Mouse (Mus musculus): ENCODE results near the gene Mrm1. TPM values are rescaled to one million over a fixed set of nuclear protein-coding genes. Genes with fewer than 3 reads are reported as not detected.
A peak's percentile ranks its signal among the peaks of the same experiment; 100 is the strongest.

Mrm1 gene
- polyA plus RNA-seq, 1 experiment from 2014 or later = 12.1 TPM

DNA sequence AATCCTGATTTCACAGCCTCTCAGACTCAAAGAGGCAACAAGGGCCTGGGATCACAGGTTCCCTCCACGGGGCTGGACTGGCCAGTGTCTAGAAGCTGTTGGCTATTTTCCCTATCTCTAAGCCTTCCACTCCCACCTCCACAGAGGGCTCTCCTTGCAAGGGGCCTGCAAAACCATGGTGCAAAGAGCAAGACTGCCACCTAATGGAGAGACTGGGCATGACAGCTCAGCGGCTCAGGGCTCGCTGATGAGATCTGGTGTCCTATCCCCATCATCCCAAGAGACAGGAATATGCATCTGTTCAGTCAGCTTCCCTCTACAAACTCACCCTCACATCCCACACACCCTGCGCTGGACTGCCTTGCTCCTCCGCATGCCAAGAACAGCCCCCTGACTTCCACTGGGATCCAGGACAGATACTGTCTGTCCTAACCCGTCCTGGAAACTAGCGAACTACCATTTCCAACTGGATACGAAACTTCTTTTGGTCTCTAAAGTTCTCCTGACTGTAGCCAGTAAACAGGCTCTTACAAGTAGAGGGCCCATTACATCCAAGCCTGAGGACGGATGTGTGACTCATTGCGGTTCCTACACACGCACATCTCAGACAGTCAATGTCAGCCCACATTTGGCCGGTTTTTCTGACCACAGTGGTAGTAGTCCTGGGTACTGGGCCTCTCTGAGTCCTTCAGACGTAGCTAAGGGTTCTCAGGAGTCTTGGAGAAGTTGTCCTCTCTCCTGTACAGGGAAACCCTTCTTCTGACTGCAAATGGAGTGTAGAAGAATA, 5.4 kb downstream of the Mrm1 start:
- WGBS = 54% methylated on average over 13 of the region's 13 CpGs
- DNase-seq (peak; percentile 90), ATAC-seq (ENCODE audit: insufficient read depth) (0 out of 2 replicates have a peak, but pooled peaks have one; percentile 6)
- Histone ChIP-seq H3K36me3 (ENCODE audit: insufficient read depth) (no peaks in the 10 kb centered on the region), H3K9me3 (ENCODE audit: low read depth, low read length) (no peaks in the 10 kb centered on the region), H3K9ac (no peak overlapping the region), H3K4me2 (no peak overlapping the region), H3K27me3 (ENCODE audit: insufficient read depth, low read length) (no peaks in the 10 kb centered on the region), H3K4me3 (ENCODE audit: low read depth, low read length) (no peak overlapping the region), H3K4me1 (ENCODE audit: insufficient read depth) (no peaks in the 10 kb centered on the region), H3K27ac (ENCODE audit: low read depth) (no peak overlapping the region)
- peak; percentile 98 for TF ChIP-seq CTCF (IDR thresholded peaks at IDR 0.05; ENCODE audit: low read depth)

DNA sequence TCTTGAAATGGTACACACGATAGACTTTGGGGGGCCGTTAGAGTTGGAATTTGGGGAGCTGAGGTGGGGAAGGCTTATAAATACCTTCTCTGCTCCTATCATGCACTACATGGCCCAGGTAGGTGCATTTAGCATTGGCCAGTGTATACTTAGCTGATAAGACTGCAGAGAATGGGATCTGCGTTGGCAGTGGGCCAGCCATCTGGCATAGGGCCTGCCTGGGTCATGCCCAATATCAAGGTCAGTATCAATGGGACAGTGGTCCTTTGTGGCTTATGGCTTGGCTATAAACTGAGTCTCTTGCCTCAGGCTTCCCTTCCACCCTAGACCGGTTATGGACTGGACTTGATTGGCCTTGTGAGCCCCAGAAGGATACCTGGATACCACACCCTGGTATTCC, 14.9 kb downstream of the Mrm1 start:
- Histone ChIP-seq H3K9ac (no peak overlapping the region), H3K4me1 (ENCODE audit: insufficient read depth) (no peaks in the 10 kb centered on the region), H3K4me2 (no peak overlapping the region), H3K36me3 (ENCODE audit: insufficient read depth) (no peaks in the 10 kb centered on the region), H3K27me3 (ENCODE audit: insufficient read depth, low read length) (no peaks in the 10 kb centered on the region), H3K9me3 (ENCODE audit: low read depth, low read length) (no peaks in the 10 kb centered on the region), H3K4me3 (ENCODE audit: low read depth, low read length) (no peak overlapping the region), H3K27ac (ENCODE audit: low read depth) (no peak overlapping the region)
- ATAC-seq (ENCODE audit: insufficient read depth) (no peak), DNase-seq (no peak)
- 85% methylated on average over 4 of the region's 4 CpGs for WGBS
- TF ChIP-seq CTCF (IDR thresholded peaks at IDR 0.05; ENCODE audit: low read depth) = no peak

DNA sequence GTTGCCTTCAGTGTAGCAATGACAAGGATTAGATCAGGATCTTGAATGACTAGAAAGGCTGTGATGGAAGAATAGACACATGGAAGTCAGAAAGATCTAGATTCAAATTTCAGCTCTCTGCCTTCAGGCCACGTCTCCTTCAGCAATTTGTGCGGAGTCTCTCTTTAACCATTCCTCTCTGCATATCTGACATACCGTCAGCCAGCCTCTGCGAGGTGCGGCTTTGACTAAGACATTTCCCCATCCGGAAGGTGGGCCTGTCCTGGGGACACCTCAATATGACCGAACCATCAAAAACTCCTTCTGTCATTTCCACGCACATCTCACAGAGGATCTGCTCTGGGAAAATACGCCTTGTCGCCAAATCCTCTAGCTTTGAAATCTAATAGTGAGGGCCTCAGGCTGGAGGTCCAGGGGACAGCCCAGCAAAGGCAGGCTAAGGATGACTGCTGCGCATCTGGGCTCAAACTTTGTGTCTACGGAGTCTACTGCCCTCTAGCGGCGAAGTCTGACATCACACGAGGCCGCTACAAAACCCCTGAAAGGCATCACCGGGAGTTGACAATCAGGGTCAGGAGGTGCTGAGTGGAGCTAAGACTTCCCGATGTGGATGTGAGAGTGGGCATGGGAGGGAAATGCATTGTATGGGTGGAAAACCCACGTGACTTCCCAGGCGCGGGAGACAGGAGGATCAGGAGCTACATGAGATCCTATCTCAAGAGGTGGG, 21.5 kb downstream of the Mrm1 start:
- Histone ChIP-seq H3K9ac (no peak overlapping the region), H3K27ac (ENCODE audit: low read depth) (no peak overlapping the region), H3K36me3 (ENCODE audit: insufficient read depth) (no peaks in the 10 kb centered on the region), H3K4me3 (ENCODE audit: low read depth, low read length) (no peak overlapping the region), H3K9me3 (ENCODE audit: low read depth, low read length) (no peaks in the 10 kb centered on the region), H3K4me1 (ENCODE audit: insufficient read depth) (no peaks in the 10 kb centered on the region), H3K4me2 (no peak overlapping the region), H3K27me3 (ENCODE audit: insufficient read depth, low read length) (no peaks in the 10 kb centered on the region)
- 19% methylated on average over 21 of the region's 21 CpGs for WGBS
- peak; percentile 94 for TF ChIP-seq CTCF (IDR thresholded peaks at IDR 0.05; ENCODE audit: low read depth)
- no peak for ATAC-seq (ENCODE audit: insufficient read depth)
- DNase-seq = peak; percentile 93

- no peak overlapping the region for H3K27ac ChIP-seq (ENCODE audit: low read depth)
- ATAC-seq (ENCODE audit: insufficient read depth) (no peak), DNase-seq (no peak)
- no peaks in the 10 kb centered on the region for H3K36me3 ChIP-seq (ENCODE audit: insufficient read depth)
- H3K9me3 ChIP-seq (ENCODE audit: low read depth, low read length) = no peaks in the 10 kb centered on the region
- no peak overlapping the region for H3K4me3 ChIP-seq (ENCODE audit: low read depth, low read length)
- no peaks in the 10 kb centered on the region for H3K4me1 ChIP-seq (ENCODE audit: insufficient read depth)
- TF ChIP-seq CTCF (IDR thresholded peaks at IDR 0.05; ENCODE audit: low read depth) = no peak
- WGBS = 33% methylated on average over 10 of the region's 10 CpGs
- no peaks in the 10 kb centered on the region for H3K27me3 ChIP-seq (ENCODE audit: insufficient read depth, low read length)
- H3K9ac ChIP-seq = no peak overlapping the region
- no peak overlapping the region for H3K4me2 ChIP-seq
These were observed 22.3 kb downstream of the Mrm1 start for GRCm38 (mm10) chr11:84797026-84797425.

- Histone ChIP-seq H3K9ac (no peak overlapping the region), H3K27ac (ENCODE audit: low read depth) (no peak overlapping the region), H3K4me3 (ENCODE audit: low read depth, low read length) (no peak overlapping the region), H3K4me1 (ENCODE audit: insufficient read depth) (no peaks in the 10 kb centered on the region), H3K27me3 (ENCODE audit: insufficient read depth, low read length) (no peaks in the 10 kb centered on the region), H3K4me2 (peak overlapping the region; percentile 24; the same call in 1 of the 2 replicates), H3K9me3 (ENCODE audit: low read depth, low read length) (no peaks in the 10 kb centered on the region), H3K36me3 (ENCODE audit: insufficient read depth) (no peaks in the 10 kb centered on the region)
- 9% methylated on average over 17 of the region's 17 CpGs for WGBS
- DNase-seq (peak; percentile 88), ATAC-seq (ENCODE audit: insufficient read depth) (peak; percentile 70)
- peak; percentile 98 for TF ChIP-seq CTCF (IDR thresholded peaks at IDR 0.05; ENCODE audit: low read depth)
These were observed 24.7 kb downstream of the Mrm1 start for GRCm38 (mm10) chr11:84794496-84795113.

- Histone ChIP-seq H3K4me2 (no peak overlapping the region), H3K4me3 (ENCODE audit: low read depth, low read length) (no peak overlapping the region), H3K9ac (no peak overlapping the region), H3K27me3 (ENCODE audit: insufficient read depth, low read length) (no peaks in the 10 kb centered on the region), H3K9me3 (ENCODE audit: low read depth, low read length) (no peaks in the 10 kb centered on the region), H3K36me3 (ENCODE audit: insufficient read depth) (no peaks in the 10 kb centered on the region), H3K27ac (ENCODE audit: low read depth) (no peak overlapping the region), H3K4me1 (ENCODE audit: insufficient read depth) (no peaks in the 10 kb centered on the region)
- DNase-seq (no peak), ATAC-seq (ENCODE audit: insufficient read depth) (no peak)
- TF ChIP-seq CTCF (IDR thresholded peaks at IDR 0.05; ENCODE audit: low read depth) = no peak
These were observed 25.8 kb downstream of the Mrm1 start for GRCm38 (mm10) chr11:84793545-84793944.

- Histone ChIP-seq H3K36me3 (ENCODE audit: insufficient read depth) (no peaks in the 10 kb centered on the region), H3K4me1 (ENCODE audit: insufficient read depth) (no peaks in the 10 kb centered on the region), H3K9ac (no peak overlapping the region), H3K27me3 (ENCODE audit: insufficient read depth, low read length) (no peaks in the 10 kb centered on the region), H3K4me2 (no peak overlapping the region), H3K27ac (ENCODE audit: low read depth) (no peak overlapping the region), H3K4me3 (ENCODE audit: low read depth, low read length) (no peak overlapping the region), H3K9me3 (ENCODE audit: low read depth, low read length) (no peaks in the 10 kb centered on the region)
- 54% methylated on average over 6 of the region's 6 CpGs for WGBS
- DNase-seq (no peak), ATAC-seq (ENCODE audit: insufficient read depth) (no peak)
- no peak for TF ChIP-seq CTCF (IDR thresholded peaks at IDR 0.05; ENCODE audit: low read depth)
These were observed 28.9 kb downstream of the Mrm1 start for GRCm38 (mm10) chr11:84790383-84790782.
